ENCODE assay signal across 13 mouse cellular contexts in genomic region chr3:60563529-60564243, GRCm38 (mm10).
DNase-seq lines count a peak whose midpoint lies in the region; ATAC-seq and TF ChIP-seq lines count a peak whose summit lies in the region.
"Had no signal": no experiment of that assay in that cellular context is flagged by ENCODE, and none has a peak within 500 bp of the region (broad histone marks: within the 10 kb centered on the region; RNA-seq: fewer than 3 reads in every experiment).

No protein-coding gene starts in this region.

- H3K9me3 ChIP-seq in heart, embryonic 10.5 days: no peaks in the 10 kb centered on the region
- no peaks in the 10 kb centered on the region for H3K9me3 ChIP-seq in liver, embryonic 16.5 days (replicated peaks; ENCODE audit: control insufficient read depth, low read length)
- H3K9me3 ChIP-seq: liver, embryonic 12.5 days had no signal

- no peak overlapping the region for H3K4me3 ChIP-seq in cerebellum, adult 2 months (replicated peaks; ENCODE audit: insufficient read depth, low read depth, low read length)
- H3K4me3 ChIP-seq in heart, embryonic 10.5 days: no peak overlapping the region
- no peak overlapping the region for H3K4me3 ChIP-seq in liver, embryonic 16.5 days (ENCODE audit: low read depth, low read length)
- H3K4me3 ChIP-seq: liver, embryonic 12.5 days had no signal

- H3K4me2 ChIP-seq in liver, embryonic 16.5 days (ENCODE audit: low read depth, low read length): no peak overlapping the region
- H3K4me2 ChIP-seq: liver, embryonic 12.5 days had no signal

- peak; percentile 52 to 56 for DNase-seq in cerebellum, adult 2 months
- DNase-seq in cerebellum, postnatal 10 days: no peak
- peak; percentile 78 for DNase-seq in heart, embryonic 10.5 days (ENCODE audit: low spot score)
- DNase-seq in heart, postnatal 10 days: no peak
- no peak for DNase-seq in liver
- peak; percentile 53 for DNase-seq in brain, embryonic 14.5 days (ENCODE audit: low read depth)
- no peak for DNase-seq in c-Kit-positive CD71-positive TER-119-positive erythroid progenitor cells, embryonic 14.5 days (ENCODE audit: low spot score)
- DNase-seq: gastrocnemius, postnatal 10 days; kidney, postnatal 36 days; lung, postnatal 36 days had no signal

- no peaks in the 10 kb centered on the region for H3K27me3 ChIP-seq in cerebellum, adult 2 months (ENCODE audit: control insufficient read depth, insufficient read depth, low read length)
- H3K27me3 ChIP-seq in heart, embryonic 10.5 days (ENCODE audit: insufficient read depth, poor library complexity, severe bottlenecking): no peaks in the 10 kb centered on the region
- no peaks in the 10 kb centered on the region for H3K27me3 ChIP-seq in liver, embryonic 16.5 days (ENCODE audit: control insufficient read depth, insufficient read depth, low read depth, low read length)
- H3K27me3 ChIP-seq: liver, embryonic 12.5 days had no signal

- TF ChIP-seq CTCF in cerebellum, adult 2 months (IDR thresholded peaks at IDR 0.05; ENCODE audit: borderline replicate concordance, insufficient read depth, low read depth, low read length): no peak
- no peak for TF ChIP-seq CTCF in brain, embryonic 14.5 days (IDR thresholded peaks at IDR 0.05; ENCODE audit: borderline replicate concordance, extremely low read depth, insufficient read depth, insufficient read length)

- WGBS in cerebellum, adult 2 months: 37% methylated on average over 10 of the region's 10 CpGs
- WGBS in heart, embryonic 10.5 days: 50% methylated on average over 10 of the region's 10 CpGs
- 70% methylated on average over 10 of the region's 10 CpGs for WGBS in liver, embryonic 16.5 days (ENCODE audit: insufficient replicate concordance)

- H3K9ac ChIP-seq in liver, embryonic 16.5 days (ENCODE audit: low read depth, low read length): no peak overlapping the region
- H3K9ac ChIP-seq: liver, embryonic 12.5 days had no signal

- TF ChIP-seq POLR2A in cerebellum, adult 2 months (IDR thresholded peaks at IDR 0.05; ENCODE audit: borderline replicate concordance, insufficient read depth, low read length): no peak
- no peak for TF ChIP-seq POLR2A in brain, embryonic 14.5 days (IDR thresholded peaks at IDR 0.05; ENCODE audit: borderline replicate concordance, extremely low read depth, insufficient read depth, insufficient read length, poor library complexity, severe bottlenecking)

- H3K36me3 ChIP-seq in heart, embryonic 10.5 days: no peaks in the 10 kb centered on the region
- no peaks in the 10 kb centered on the region for H3K36me3 ChIP-seq in liver, embryonic 16.5 days (ENCODE audit: control insufficient read depth, insufficient read depth)

- intact Hi-C loops in heart, postnatal 10 days (cut with DNase I): no loop called here

- 0 out of 2 replicates have a peak, but pooled peaks have one; percentile 7 for ATAC-seq in liver, embryonic 16.5 days (ENCODE audit: low read depth)
- ATAC-seq: intestine, postnatal 0 days; liver, embryonic 12.5 days had no signal

- H3K27ac ChIP-seq in cerebellum, adult 2 months (ENCODE audit: insufficient read depth, low read length): peak overlapping the region; percentile 71; the same call in 1 of the 2 replicates
- no peak overlapping the region for H3K27ac ChIP-seq in heart, embryonic 10.5 days
- no peak overlapping the region for H3K27ac ChIP-seq in liver, embryonic 16.5 days (ENCODE audit: low read length)
- H3K27ac ChIP-seq: liver, embryonic 12.5 days had no signal

- peaks cover 27% of the 10 kb centered on the region; the same call in 1 of the 2 replicates for H3K4me1 ChIP-seq in cerebellum, adult 2 months (ENCODE audit: control insufficient read depth, insufficient read depth, low read length)
- H3K4me1 ChIP-seq in heart, embryonic 10.5 days: peaks cover 31% of the 10 kb centered on the region
- peaks cover 3% of the 10 kb centered on the region; the same call in 1 of the 2 replicates for H3K4me1 ChIP-seq in liver, embryonic 16.5 days (ENCODE audit: control insufficient read depth, low read depth, low read length)

Comparison
In these comparisons a context has a peak if more than half of its experiments do, and no peak if none do; other contexts are left out.
1. DNase-seq: peak in cerebellum, adult 2 months (2 of 2), heart, embryonic 10.5 days (single experiment) and brain, embryonic 14.5 days (single experiment); none in cerebellum, postnatal 10 days (0 of 2), heart, postnatal 10 days (0 of 2), liver (single experiment) and c-Kit-positive CD71-positive TER-119-positive erythroid progenitor cells, embryonic 14.5 days (single experiment).